Mouse (Mus musculus) right cerebral cortex, postnatal 36 days (tissue): ENCODE results near the gene Lamtor3.
"Not testable (repeated sequence)": the region's sequence is repeated elsewhere in the genome, so short reads cannot be mapped to it uniquely, and the experiment has no call there.

Source experiments
- DNase-seq, 2 experiments: peaks; one replicate each; pipeline ENCODE4 v3.0.0; 2022; ENCODE audit warnings: low spot score in 2 of 2, mixed read lengths in 1 of 2

The Lamtor3 gene

DNA sequence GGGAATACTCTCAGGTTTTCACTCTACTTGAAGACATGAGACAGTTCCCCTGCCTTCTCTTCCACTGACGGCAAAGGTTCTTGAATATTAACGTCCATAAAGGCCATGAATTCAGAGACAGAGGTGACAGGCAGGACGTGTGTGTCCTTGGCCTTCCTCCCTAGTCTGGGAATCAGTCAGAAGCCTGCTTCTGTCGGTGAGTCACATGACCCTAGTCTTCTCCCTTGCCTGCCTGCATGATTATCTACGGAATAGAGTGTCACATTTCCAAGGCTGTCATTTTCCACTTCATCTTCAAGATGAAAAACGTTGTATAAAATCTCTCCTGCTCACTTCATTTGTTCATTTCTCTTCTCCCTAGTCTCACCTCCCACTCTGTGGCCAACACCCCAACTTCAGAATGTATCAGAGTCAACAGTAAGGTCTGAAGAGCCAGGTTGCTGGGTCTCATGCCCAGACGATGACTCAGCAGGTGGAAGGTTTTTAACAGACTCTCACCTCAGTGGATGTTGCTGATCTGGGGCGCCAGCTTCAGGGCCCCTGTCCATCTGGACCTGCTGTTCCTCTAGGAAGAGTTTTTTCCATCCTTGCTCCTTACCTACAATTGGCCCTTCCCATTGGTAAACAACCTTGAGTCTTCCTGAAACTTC is 43.6 kb downstream of the Lamtor3 start:
- no peak for DNase-seq

DNA sequence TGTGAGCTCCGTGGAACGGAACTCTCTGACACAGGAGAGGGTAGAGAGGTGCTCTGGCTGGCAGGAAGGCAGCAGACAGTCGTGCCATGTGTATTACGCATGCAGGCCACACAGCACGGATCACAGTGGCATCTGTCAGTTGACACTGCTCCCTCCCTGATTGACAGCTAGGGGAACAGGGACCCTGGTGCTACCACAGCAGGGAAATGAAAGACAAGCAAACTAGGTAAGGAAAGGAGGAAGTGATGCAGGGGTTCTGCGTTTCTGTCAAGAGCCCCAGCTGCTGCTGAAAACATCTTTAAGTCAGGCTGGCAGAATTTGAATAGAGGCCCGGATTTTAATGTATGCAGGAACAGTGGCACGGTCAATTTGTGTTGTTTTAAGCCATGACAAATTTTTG is 45.2 kb downstream of the Lamtor3 start:
- DNase-seq, result no peak

DNA sequence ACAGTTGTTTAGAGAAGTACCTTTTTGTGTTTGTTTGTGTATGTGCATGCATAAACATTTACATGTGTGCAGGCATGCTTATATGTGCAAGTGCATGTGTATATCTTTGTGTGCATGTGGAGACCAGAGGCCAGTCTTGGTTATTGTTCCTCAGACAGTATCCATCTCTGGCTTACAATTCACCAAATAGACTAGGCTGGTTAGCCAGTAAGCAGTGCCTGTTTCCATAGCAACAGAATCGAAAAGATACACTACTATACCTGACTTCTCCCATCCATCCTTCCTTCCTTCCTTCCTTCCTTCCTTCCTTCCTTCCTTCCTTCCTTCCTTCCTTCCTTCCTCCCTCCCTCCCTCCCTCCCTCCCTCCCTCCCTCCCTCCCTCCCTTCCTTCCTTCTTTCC is 45.7 kb downstream of the Lamtor3 start:
- not testable (repeated sequence) for DNase-seq

GRCm38 (mm10) chr3:137968105-137968819 is 50.0 kb downstream of the Lamtor3 start:
- DNase-seq, result no peak

GRCm38 (mm10) chr3:137968820-137969486 is 50.6 kb downstream of the Lamtor3 start:
- DNase-seq, result no peak

DNA sequence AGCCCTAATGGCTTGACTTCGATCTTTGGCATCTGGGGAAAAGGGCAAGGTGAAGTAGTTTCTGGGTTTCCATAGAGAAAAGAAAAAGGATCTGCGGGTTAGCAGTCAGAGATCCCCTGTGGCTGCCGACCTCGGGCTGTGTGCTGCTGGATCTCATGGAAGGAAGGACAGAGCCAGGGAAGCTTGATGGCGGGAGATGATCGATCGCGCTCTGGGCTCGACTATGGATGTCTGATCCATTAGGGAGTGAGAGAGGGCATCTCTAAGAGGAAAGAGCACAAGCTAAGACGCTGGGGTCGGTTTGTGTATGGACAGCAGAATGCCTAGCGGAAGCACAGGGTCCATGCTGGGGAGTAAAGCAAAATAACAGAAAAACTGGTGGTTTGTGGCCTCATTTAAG is 51.6 kb downstream of the Lamtor3 start:
- no peak for DNase-seq

GRCm38 (mm10) chr3:137972224-137972623 is 53.9 kb downstream of the Lamtor3 start:
- DNase-seq, result no peak

- no peak for DNase-seq
Measured at GRCm38 (mm10) chr3:137972989-137973388, 54.7 kb downstream of the Lamtor3 start.

DNA sequence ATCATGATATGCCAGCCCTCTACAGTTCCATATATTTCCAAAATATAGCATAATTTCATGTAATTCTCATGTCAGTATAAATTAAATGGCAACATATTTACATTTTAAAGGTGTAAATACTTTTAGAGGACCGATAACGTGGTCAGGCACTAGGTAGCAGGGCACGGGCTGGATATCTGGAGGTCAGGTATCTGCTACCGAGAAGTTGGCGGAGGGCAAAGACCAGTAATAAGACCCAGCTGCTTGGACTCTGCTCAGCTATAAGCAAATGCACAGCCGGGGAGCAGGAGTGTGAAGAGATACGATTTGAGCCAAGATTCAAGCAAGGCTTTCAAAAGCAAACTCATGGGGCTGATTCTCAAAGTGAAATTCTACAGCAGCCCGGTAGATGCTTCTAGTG is 56.0 kb downstream of the Lamtor3 start:
- no peak for DNase-seq

DNA sequence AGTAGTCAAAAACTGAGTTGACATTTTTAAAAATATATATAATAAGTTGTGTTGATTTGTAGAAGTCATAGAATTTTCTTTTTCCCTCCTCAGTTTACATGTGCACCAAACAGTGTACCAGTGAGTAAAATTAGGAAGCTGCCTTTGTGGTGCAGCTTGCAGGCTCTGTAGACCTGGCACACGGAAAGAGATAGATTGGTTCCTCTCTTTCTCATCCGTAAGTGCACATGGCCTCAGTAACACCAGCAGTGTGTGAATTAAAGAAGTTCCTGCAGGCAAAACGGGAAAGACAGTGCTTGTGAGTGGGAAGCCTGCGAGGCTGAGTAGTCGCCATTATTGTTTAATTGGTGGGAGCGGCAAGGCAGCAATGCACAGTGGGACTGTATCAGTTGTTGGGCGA is 57.1 kb downstream of the Lamtor3 start:
- DNase-seq, result no peak

DNA sequence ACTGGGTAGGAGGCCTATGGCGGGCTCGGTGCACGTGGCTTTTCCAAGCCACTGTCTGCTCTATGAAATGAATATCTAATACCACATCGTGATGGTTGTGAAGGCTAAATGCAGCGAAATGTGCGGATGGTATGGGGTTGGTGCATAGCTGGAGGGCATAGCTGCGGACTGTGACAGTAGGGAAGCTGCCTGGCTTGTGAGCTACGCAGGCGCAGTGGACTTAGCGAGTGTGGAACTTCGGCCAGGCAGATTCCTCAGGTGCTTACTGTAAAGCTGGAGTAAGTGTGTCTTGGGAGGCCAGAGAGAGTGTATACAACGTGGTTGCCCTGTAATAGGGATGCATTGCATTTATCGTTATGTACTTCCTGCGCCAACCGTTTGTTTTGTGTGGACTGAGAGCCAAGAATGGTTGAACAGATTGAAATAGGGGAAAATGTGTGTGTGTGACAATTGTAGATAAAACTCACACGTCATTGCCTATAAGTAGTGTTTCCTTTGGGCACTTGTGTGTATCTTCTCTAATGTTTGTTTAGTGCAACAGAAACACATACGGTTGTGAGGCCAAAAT is 57.6 kb downstream of the Lamtor3 start:
- no peak for DNase-seq

- DNase-seq, result no peak
Measured at GRCm38 (mm10) chr3:137976943-137977628, 58.8 kb downstream of the Lamtor3 start.

- DNase-seq, result no peak
Measured at GRCm38 (mm10) chr3:137977629-137978041, 59.3 kb downstream of the Lamtor3 start.

DNA sequence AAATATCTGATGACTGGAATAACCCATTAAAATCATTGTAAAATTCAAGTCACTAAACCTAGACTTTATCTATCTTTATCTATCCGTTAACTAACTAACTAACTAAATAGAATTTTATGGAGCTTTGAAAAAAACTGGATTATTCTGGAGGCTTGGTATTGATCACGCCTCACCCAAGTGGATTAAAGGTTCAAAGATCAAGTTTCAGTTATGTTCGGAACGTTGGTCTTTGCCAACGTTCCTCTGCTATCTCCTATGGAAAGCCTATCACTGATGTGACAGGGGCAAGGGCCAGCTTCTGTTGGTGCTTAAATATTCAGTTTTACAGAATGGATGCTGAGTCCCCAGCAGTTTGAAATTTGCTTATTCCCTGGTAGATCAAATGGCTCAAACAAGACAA is 59.9 kb downstream of the Lamtor3 start:
- no peak for DNase-seq
